Mouse (Mus musculus): Measurements from ENCODE around the gene Caskin1. TPM values are rescaled to one million over a fixed set of nuclear protein-coding genes. Genes with fewer than 3 reads are reported as not detected.
A peak's percentile ranks its signal among the peaks of the same experiment; 100 is the strongest.
"Not testable (repeated sequence)": the region's sequence is repeated elsewhere in the genome, so short reads cannot be mapped to it uniquely, and the experiment has no call there.

The Caskin1 gene
- under 1 TPM; 0.09 to 0.17 TPM for total RNA-seq (2021)
- long read RNA-seq, experiment 1, result 0 reads
- long read RNA-seq, experiment 2, result 0 reads

GRCm38 (mm10) chr17:24488186-24488661 is at the start of gene Caskin1:
TSS of gene Caskin1 (plus strand) at chr17:24488601.
- DNase-seq (ENCODE audit: low spot score), result no peak

DNA sequence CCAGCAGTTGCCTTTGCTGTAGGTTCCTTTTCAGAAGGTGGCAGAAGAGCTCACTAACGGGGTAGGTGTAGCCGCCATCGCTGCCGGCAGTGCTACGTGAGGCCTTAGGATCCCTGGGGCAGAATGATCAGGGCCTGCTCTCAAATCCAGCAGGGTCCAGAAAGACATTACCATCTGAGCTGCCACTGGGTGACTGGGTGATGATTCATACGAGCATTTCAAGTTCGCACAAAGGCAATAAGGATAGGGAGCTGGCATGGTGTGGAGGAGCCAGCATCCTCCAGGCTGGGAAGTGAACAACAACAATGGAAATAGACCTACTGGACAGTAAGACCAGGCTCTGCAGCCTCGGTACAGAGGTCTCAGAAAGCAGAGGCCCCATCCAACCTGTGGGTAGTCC is 48.0 kb upstream of the Caskin1 start:
- DNase-seq (ENCODE audit: low spot score), result no peak

DNA sequence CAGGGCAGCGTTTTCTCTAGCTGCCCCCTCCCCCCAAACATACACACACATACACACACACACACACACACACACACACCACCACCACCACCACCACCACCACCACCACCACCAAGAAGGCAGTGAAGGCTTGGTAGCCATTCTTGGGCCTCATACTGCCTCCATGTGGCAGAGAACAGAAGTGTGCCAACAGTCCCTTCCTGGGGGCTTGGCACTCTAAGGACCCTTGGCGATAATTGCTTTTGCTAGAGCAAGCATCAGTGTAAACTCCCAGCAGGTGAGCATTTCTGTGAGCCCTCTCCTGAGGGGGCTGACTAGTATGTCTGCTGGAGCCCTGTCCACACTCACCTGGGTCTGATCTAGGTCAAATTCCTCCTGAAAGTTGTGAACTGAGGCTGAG is 47.3 kb upstream of the Caskin1 start:
- no peak for DNase-seq (ENCODE audit: low spot score)

GRCm38 (mm10) chr17:24442107-24442506 is 46.3 kb upstream of the Caskin1 start:
- peak; percentile 34 for DNase-seq (ENCODE audit: low spot score)

GRCm38 (mm10) chr17:24442632-24443155 is 45.7 kb upstream of the Caskin1 start, which contains the start of gene Dnase1l2:
TSS of gene Dnase1l2 (minus strand) at chr17:24443105.
- peak; percentile 25 for DNase-seq (ENCODE audit: low spot score)

DNA sequence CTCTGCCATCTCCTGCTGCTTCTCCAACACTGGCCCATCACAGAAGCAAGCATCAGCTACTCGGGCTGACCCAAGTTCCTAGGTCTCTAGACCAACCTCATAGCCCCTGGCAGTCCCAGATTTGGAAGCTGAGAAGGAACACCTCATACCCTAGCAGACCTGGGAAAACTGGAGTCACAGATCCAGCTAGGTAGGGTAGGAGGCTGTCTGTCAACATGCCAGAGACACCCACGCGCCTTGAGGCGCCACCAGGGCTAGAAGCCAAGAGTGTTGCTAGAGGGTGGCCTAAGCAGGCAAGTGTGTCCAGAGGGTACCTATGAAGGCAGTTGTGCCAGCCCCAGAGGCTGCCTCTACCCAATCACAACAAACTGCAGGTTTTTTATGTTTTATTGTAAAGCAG is 45.0 kb upstream of the Caskin1 start:
- DNase-seq (ENCODE audit: low spot score), result no peak

DNA sequence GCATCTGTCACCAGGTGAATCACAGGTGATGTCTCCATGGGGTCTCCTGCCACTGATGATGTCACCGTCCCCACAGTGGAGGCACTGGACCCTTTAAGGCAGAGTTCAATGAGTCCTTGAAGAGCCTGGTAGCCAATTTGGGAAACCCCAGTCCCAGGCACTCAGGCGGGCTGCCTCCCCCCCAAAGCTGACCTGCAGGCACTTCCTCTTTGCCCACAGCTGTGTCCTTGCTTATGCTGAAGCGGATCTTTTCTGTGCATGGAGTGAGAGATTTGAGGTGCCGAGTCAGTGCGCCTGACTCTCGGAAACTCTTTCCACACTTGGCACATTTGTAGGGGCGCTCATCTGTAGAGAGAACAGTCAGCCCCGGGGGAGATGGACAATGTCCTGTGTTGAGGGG is 41.8 kb upstream of the Caskin1 start:
- DNase-seq (ENCODE audit: low spot score), result no peak

DNA sequence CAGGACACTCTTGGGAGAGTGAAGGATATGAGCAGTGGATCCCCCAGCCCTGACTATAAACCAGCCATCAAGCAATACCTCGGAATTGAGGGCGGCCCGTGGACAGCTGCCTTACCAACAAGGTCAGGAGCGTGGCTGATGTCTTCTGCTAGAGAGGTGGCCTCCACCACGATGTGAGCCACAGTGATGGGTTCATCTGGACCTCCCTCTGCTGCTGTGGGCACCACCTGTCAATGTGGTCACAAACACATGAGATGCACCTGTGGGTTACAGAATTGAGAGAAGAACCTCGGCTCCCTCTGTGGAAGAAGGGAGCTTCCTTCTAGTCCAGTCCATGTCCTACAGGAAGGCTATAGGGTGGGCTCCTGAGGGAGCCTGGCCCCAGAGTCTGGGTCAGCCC is 38.9 kb upstream of the Caskin1 start:
- DNase-seq (ENCODE audit: low spot score), result no peak

DNA sequence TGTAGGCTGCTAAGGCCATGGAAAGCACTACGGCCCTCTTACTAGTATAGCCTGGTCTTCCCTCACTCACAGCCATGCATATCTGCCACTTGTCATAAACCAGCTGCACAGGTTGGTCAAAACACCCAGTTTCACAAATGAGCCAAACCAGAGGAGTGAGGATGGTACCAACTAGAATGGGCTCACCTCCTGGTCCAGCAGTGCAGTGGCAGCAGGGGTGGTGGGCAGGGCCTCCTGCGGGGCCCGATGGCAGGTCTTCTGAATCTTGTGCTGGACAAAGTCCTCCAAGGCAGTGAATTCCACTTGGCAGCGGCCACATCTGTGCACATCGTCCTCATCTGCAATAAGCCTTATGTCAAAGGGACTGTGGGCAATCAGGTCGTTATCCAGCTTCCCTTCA is 37.2 kb upstream of the Caskin1 start:
- DNase-seq (ENCODE audit: low spot score), result no peak

DNA sequence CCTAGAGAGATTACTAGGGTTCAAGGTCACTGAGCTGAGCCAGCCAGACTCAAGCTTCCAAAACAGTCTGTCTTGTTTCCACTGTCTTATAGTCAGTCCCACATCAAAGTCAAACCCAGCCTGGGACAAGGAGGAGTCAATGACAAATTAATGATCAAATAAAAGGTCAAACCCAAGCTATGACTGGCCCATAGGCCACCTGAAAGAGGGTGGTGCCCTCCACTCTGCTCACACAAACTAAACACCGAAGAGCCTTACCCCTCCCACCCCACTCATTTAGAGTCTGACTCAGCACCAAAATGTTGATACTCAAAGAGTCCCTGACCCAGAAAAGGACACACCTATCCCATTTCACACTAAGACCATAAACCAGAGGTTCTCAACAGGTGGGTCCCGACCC is 35.0 kb upstream of the Caskin1 start:
- DNase-seq (ENCODE audit: low spot score), result no peak

DNA sequence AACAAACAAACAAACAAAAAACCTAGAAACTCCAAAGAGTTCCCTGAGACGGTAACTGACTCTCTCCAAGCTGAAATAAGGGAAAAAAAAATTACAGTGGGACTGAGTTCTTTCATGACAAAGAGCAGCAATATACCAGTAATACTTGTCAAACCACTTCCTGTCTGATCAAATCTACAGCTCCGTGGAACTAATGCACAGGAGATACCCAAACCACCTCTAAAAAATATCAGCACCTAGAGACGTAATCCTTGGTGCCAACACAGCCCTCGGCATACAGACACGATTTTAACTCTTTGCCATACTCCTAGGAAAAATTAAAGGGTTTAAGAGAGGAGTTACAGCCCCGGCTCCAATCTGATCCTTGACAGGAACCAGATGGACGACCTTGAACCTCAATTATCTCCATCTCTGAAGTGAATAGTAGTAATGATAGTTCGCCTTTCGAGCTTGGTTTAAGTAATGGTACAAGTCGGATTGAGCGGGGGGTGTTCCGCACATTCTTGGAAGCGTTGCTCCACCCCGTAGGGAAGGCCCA is 34.1 kb upstream of the Caskin1 start:
- DNase-seq (ENCODE audit: low spot score), result no peak

DNA sequence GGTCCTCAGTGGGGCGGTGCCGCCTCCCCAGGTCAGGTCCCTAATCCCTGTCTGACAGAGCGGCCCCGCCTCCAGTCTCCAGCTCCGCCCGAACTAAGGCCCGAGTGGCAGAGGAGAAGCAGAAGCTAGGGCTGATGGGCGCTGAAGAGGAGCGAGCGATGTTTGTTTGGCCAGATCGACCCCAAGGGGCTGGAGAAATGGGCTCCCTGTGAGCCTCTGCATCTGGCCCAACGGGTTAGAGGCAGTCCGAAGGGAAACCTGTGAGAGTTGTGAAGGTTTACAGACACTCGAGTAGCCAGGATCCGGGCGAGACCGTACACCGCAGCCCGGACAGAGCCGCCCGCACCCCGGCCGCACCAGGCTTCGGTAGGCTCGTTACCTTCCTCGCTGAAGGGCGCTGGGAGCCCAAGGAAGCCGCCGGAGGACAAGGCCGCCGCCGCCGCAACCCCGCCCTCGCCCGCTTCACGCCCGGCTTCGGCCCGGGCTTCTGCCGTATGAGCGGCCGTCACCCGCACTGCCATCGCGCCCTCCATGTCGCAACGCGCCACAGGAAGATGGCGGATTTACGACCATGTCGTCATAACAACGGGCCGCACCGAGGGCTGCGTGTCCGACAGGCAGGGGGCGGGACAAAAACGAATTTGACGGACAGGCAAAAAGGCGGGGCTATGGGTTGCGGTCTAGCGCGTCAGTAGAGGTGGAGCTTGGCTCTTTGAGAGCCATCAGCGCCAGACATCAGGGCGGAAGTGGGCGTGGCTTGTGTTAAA is 33.5 kb upstream of the Caskin1 start:
- DNase-seq (ENCODE audit: low spot score), result peak; percentile 100

DNA sequence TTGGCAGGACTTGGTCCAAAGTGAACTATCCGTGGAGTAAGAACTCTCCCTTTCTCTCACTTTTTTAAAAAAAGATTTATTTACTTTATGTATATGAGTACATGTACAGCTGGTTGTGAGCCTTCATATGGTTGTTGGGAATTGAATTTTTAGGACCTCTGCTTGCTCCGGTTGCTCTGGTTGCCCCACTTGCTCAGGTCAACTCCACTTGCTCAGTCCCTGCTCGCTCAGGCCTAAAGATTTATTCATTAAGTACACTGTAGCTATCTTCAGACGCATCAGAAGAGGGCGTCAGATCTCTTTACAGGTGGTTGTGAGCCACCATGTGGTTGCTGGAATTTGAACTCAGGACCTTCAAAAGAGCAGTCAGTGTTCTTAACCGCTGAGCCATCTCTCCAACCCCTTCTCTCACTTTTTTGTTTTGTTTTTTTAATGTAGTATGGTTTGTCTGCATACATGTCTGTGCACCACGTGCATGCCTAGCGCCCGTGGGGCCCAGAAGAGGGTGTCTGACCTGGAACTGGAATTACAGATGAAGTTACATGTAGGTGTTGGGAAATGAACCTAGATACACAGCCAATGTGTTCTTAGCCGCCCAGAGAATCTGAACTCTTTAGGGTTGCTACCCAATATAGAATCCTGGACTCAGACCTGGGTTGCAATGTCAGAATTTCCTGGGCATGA is 32.7 kb upstream of the Caskin1 start:
- not testable (repeated sequence) for DNase-seq (ENCODE audit: low spot score)

GRCm38 (mm10) chr17:24461580-24461979 is 26.8 kb upstream of the Caskin1 start:
- no peak for DNase-seq (ENCODE audit: low spot score)

GRCm38 (mm10) chr17:24462932-24463331 is 25.5 kb upstream of the Caskin1 start:
- DNase-seq (ENCODE audit: low spot score), result no peak

DNA sequence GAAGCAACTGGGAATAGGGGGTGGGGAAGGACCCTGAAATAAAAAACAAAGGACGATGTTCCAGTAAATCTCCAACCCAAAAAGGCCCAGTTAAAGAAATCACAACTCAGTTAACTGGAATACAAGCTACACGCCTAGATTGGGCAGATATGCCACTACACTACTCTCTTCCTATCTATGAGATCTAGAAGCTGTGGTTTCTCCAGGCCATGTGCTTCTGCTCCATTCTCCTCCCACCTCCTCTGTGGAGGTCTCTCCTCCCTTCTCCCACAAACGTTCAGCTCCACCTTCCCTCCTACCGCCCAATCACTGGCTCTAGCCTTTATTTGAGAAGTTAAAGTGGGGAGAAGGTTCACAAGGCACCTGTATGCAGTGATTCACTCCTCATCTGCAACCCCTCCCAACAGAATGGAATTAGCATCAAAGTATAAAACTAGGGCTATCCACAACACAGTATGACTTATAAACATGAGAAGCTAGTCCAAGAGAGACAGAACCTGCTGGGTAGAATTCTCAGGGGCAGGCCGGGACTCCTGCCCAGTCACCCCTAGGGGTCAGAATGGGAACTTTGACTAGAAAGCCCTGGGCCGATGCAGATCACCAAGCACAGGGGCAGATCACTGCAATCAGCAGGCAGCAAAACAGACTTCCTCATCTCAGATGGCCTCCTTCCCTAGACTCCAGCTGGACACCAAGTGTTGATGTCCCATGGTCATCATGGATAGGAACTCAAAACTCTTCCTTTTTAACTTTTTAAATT is 24.8 kb upstream of the Caskin1 start:
- DNase-seq (ENCODE audit: low spot score), result no peak

DNA sequence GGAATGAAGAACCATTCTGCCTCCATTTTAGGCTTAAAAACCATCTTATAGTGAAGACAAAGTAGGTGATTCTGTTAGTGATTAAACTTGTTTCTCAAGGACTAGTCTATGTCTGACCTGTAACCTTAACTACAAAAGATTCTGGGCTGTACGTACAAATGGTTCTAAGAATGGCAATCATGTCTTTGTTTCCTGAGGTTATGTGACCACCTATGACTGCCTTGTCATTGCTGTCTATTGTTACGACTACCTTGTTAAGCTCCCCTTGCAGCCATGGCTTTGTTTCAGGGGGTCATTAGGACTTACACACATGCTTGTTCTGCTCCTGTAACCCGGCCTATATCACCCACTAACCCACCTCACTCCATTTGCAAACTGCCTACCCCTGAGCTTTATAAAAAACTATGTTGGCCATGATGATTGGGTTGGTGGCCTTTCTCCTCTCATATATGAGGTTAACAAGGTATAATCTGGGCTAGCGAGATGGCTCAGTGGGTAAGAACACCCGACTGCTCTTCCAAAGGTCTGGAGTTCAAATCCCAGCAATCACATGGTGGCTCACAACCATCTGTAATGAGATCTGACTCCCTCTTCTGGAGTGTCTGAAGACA is 19.7 kb upstream of the Caskin1 start:
- DNase-seq (ENCODE audit: low spot score), result no peak

DNA sequence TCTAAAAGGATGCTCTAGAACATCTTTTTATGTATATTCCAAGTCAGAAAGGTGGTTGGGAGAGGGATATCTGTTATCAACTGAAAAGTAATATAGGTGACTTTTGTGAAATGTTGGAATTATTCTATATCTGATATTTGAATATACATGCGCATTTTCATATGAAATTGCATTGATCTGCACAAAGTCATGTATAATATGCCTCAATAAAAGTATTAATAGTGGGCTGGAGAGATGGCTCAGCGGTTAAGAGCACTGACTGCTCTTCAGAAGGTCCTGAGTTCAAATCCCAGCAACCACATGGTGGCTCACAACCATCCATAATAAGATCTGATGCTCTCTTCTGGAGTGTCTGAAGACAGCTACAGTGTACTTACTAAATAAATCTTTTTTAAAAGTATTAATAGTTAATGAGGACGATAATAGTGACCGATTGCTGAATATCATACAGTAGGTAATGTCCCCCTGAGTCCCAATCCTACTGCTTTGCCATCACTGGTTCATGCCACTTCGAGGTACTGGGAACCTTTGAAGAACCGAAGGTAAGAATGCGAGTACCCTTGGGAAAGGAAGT is 19.0 kb upstream of the Caskin1 start:
- DNase-seq (ENCODE audit: low spot score), result no peak

DNA sequence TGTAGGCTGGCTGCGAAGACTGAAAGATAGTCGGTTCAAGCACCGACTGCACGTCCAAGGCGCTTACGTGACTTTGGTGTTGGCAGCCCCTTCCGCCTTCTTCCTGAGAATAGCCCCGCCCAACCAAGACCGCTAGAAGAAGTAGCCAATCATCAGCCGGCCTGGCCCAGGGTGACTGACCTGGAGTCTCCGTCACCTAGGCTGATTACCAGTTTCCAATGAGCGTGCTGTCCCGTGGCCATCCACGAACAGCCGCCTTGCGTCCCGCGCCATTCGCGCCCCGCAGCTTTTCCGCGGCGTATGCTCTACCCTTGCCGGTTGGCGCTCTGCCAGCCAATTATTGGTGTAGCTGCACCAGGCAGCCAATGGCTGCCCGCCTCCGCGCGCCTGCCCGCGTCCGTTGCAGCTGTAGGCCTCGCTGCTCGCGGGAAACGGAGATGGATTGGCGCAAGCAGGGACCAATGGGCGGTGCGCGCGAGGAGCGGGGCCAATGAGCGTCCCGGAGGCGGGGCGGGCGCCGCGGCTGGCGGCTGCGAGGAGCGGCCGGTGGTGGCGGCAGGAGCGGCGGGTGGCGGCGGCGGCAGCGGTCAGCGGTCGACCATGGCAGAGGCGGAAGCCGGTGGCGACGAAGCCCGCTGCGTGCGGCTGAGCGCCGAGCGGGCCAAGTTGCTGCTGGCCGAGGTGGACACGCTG is 18.3 kb upstream of the Caskin1 start, which contains the start of the genes E4f1 and Pgp:
E4f1 (minus strand) TSS at position 404 of the 693 bp plus-strand sequence.
Pgp (plus strand) TSS at position 483 of the 693 bp plus-strand sequence.
- peak; percentile 98 for DNase-seq (ENCODE audit: low spot score)

All from gastrocnemius, adult 18-20 months (tissue).